Mouse (Mus musculus) CH12.LX (cell line): ENCODE measurements around the gene Rps16. TPM values are rescaled to one million over a fixed set of nuclear protein-coding genes. Genes with fewer than 3 reads are reported as not detected.
A peak's percentile ranks its signal among the peaks of the same experiment; 100 is the strongest.

Experiments used
- DNase-seq: peaks from one replicate; pipeline ENCODE4 v3.0.0-alpha.2; 2013; ENCODE audit errors: extremely low read depth
- H3K27ac ChIP-seq: 2 replicates; pipeline ENCODE4 v1.5.1; 2012; ENCODE audit warnings: low read depth, mild to moderate bottlenecking, control low read depth, moderate library complexity; ENCODE audit not compliant: insufficient read depth
- H3K27me3 ChIP-seq: replicated peaks from 2 replicates; pipeline ENCODE3; 2012; ENCODE audit warnings: inconsistent platforms
- H3K36me3 ChIP-seq, 2 experiments: replicated peaks in 1 of 2; 2 replicates each; pipeline versions ENCODE3 to v1.6.1; 2012; ENCODE audit warnings: inconsistent platforms in 1 of 2, low read length in 1 of 2, mild to moderate bottlenecking in 1 of 2, mixed read lengths in 1 of 2, moderate library complexity in 1 of 2; ENCODE audit not compliant: control insufficient read depth in 1 of 2, insufficient read depth in 1 of 2
- H3K4me1 ChIP-seq, 2 experiments: 2 replicates each; pipeline ENCODE4 v1.6.1; 2012; ENCODE audit warnings: inconsistent platforms in 1 of 2, moderate library complexity in 1 of 2; ENCODE audit not compliant: insufficient read depth in 2 of 2, control insufficient read depth in 1 of 2
- H3K4me2 ChIP-seq: 2 replicates; pipeline ENCODE4 v1.6.1; 2012; ENCODE audit warnings: low read depth, mild to moderate bottlenecking, control low read depth; ENCODE audit not compliant: poor library complexity, insufficient read depth, severe bottlenecking
- H3K4me3 ChIP-seq, 3 experiments: fragments of 150-350 bp in 1 of 3; sonication (generic) in 1 of 3; replicated peaks in 1 of 3; 2 replicates each; pipeline versions ENCODE3 to v1.5.1; 2011 to 2012; ENCODE audit warnings: low read depth in 2 of 3, low read length in 2 of 3, mild to moderate bottlenecking in 2 of 3, moderate library complexity in 2 of 3, control low read depth in 1 of 3, improper control_type of control experiment in 1 of 3, inconsistent platforms in 1 of 3, mixed read lengths in 1 of 3; ENCODE audit not compliant: poor library complexity in 1 of 3
- H3K79me2 ChIP-seq: replicated peaks from 2 replicates; pipeline ENCODE4 v1.6.1; 2012; ENCODE audit warnings: mild to moderate bottlenecking, moderate library complexity; ENCODE audit not compliant: control insufficient read depth, poor library complexity, insufficient read depth, severe bottlenecking; ENCODE audit errors: extremely low read depth
- H3K9ac ChIP-seq: 2 replicates; pipeline ENCODE4 v1.6.1; 2012; ENCODE audit warnings: low read depth, mild to moderate bottlenecking, control low read depth, moderate library complexity; ENCODE audit not compliant: insufficient read depth
- H3K9me3 ChIP-seq: replicated peaks from 2 replicates; pipeline ENCODE3; 2012; ENCODE audit warnings: low read length, inconsistent platforms, mixed read lengths
- CHD1 ChIP-seq: IDR thresholded peaks from 2 replicates; pipeline ENCODE4 v1.6.1; 2012; ENCODE audit warnings: low read depth, low read length, improper control_type of control experiment, inconsistent platforms
- CHD2 ChIP-seq: IDR thresholded peaks from 2 replicates; pipeline ENCODE4 v1.6.1; 2011; ENCODE audit warnings: low read length, improper control_type of control experiment
- E2F4 ChIP-seq: IDR thresholded peaks from 2 replicates; pipeline ENCODE4 v1.6.1; 2011; ENCODE audit warnings: low read depth, low read length, improper control_type of control experiment; ENCODE audit not compliant: insufficient replicate concordance
- ETS1 ChIP-seq: conservative IDR thresholded peaks from 2 replicates; pipeline ENCODE4 v1.6.1; 2012; ENCODE audit warnings: low read depth, mild to moderate bottlenecking, inconsistent platforms, low read length, improper control_type of control experiment, moderate library complexity
- GABPA ChIP-seq: IDR thresholded peaks from 2 replicates; pipeline ENCODE4 v1.6.1; 2012; ENCODE audit warnings: low read depth, low read length, improper control_type of control experiment, inconsistent platforms; ENCODE audit not compliant: insufficient replicate concordance
- KAT2A ChIP-seq: IDR thresholded peaks from 2 replicates; pipeline ENCODE4 v1.6.1; 2012; ENCODE audit warnings: low read length, improper control_type of control experiment, inconsistent platforms; ENCODE audit not compliant: insufficient replicate concordance
- MAX ChIP-seq: IDR thresholded peaks from 2 replicates; pipeline ENCODE4 v1.6.1; 2011; ENCODE audit warnings: low read length, improper control_type of control experiment
- MAZ ChIP-seq: IDR thresholded peaks from 2 replicates; pipeline ENCODE4 v1.6.1; 2012; ENCODE audit warnings: low read depth, mild to moderate bottlenecking, inconsistent platforms, low read length, improper control_type of control experiment, moderate library complexity
- MXI1 ChIP-seq: IDR thresholded peaks from 2 replicates; pipeline ENCODE4 v1.6.1; 2011; ENCODE audit warnings: mild to moderate bottlenecking, low read depth, low read length, improper control_type of control experiment
- MYC ChIP-seq: IDR thresholded peaks from 2 replicates; pipeline ENCODE4 v1.6.1; 2011; ENCODE audit warnings: low read depth, mild to moderate bottlenecking, improper control_type of control experiment, low read length
- POLR2A ChIP-seq: IDR thresholded peaks from 2 replicates; pipeline ENCODE4 v1.6.1; 2011; ENCODE audit warnings: low read depth, mild to moderate bottlenecking, improper control_type of control experiment, low read length
- RAD21 ChIP-seq: IDR thresholded peaks from 2 replicates; pipeline ENCODE4 v1.6.1; 2011; ENCODE audit warnings: low read depth, mild to moderate bottlenecking, low read length, improper control_type of control experiment, moderate library complexity
- UBTF ChIP-seq: IDR thresholded peaks from 2 replicates; pipeline ENCODE4 v1.6.1; 2012; ENCODE audit warnings: low read depth, mild to moderate bottlenecking, inconsistent platforms, low read length, improper control_type of control experiment, moderate library complexity
- USF1 ChIP-seq: IDR thresholded peaks from 2 replicates; pipeline ENCODE4 v1.6.1; 2014; ENCODE audit warnings: low read depth, mild to moderate bottlenecking, inconsistent platforms, low read length, improper control_type of control experiment
- USF2 ChIP-seq: conservative IDR thresholded peaks from 2 replicates; pipeline ENCODE4 v1.6.1; 2011; ENCODE audit warnings: low read depth, low read length, improper control_type of control experiment
- ZNF384 ChIP-seq: IDR thresholded peaks from 2 replicates; pipeline ENCODE4 v1.6.1; 2012; ENCODE audit warnings: low read depth, low read length, improper control_type of control experiment, inconsistent platforms
- dilution Hi-C: fragments of 300-500 bp; cut with MboI; formaldehyde crosslinking; loops from 2 replicates; pipeline ENCODE4 v1.14.3; 2020; ENCODE audit warnings: low sequenced_read_pairs; ENCODE audit not compliant: extremely low pct_unique_long_range_greater_than_20kb, extremely low pct_ligation_motif_present
- in situ Hi-C: fragments of 300-500 bp; cut with MboI; formaldehyde crosslinking; loops from 3 replicates; pipeline ENCODE4 v1.14.3; 2019; ENCODE audit warnings: low sequenced_read_pairs, low pct_ligation_motif_present, low pct_unique_long_range_greater_than_20kb, mixed read lengths
- polyA plus RNA-seq: library from polyadenylated mRNA; unstranded; fragments of >175 nt; gene quantifications from 2 replicates; pipeline ENCODE4 v1.2.1, GENCODE M21; 2012; ENCODE audit warnings: low read depth; ENCODE audit not compliant: insufficient read length
- total RNA-seq, 2 experiments: library from RNA; depleted of rRNA; stranded (reverse); fragments of 300-350 nt in 1 of 2; fragments of >200 nt in 1 of 2; gene quantifications; 2 replicates each; pipeline ENCODE4 v1.2.3; 2012 to 2014

The Rps16 gene
- total and polyA plus RNA-seq, 3 experiments, result 66.7 to 2,040 (median 1,254) TPM

DNA sequence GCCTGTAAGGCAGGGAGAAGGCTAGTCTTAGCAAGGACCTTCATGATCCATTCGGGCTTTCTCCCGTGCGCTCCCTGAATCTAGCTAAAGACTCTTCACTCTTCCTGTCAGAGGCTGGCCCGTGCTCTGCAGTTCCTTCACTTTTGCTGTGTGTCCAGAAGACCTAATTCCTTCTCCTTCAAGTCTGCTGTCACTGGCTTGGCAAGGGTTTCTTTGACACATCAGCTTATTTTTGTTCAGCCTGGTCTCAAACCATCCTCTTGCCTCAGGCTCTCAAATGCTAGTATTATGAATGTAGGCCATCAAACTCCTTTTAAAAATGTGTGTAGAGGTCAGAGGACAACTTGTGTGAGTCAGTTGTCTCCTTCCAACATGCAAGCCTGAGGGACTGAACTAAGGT, 33.2 kb downstream of the Rps16 start:
- H3K4me3 ChIP-seq, result no peak overlapping the region
- no peak overlapping the region for H3K4me2 ChIP-seq
- H3K9ac ChIP-seq, result no peak overlapping the region
- H3K27me3 ChIP-seq, result no peaks in the 10 kb centered on the region
- peaks cover 4% of the 10 kb centered on the region for H3K79me2 ChIP-seq
- H3K27ac ChIP-seq, result peak overlapping the region; percentile 97; the same call in 1 of the 2 replicates
- no peaks in the 10 kb centered on the region for H3K9me3 ChIP-seq
- in situ Hi-C loops, result no loop called here
- TF ChIP-seq E2F4, result no peak
- no peak for TF ChIP-seq ETS1
- TF ChIP-seq USF1, result no peak
- TF ChIP-seq MAX, result no peak
- no peak for TF ChIP-seq UBTF
- TF ChIP-seq MYC, result no peak
- no peak for TF ChIP-seq ZNF384
- no peak for TF ChIP-seq POLR2A
- peaks cover 35 to 70% of the 10 kb centered on the region in 2 experiments for H3K4me1 ChIP-seq
- no peak for DNase-seq
- peaks cover 10 to 27% of the 10 kb centered on the region in 2 experiments for H3K36me3 ChIP-seq
- dilution Hi-C loops, result no loop called here

DNA sequence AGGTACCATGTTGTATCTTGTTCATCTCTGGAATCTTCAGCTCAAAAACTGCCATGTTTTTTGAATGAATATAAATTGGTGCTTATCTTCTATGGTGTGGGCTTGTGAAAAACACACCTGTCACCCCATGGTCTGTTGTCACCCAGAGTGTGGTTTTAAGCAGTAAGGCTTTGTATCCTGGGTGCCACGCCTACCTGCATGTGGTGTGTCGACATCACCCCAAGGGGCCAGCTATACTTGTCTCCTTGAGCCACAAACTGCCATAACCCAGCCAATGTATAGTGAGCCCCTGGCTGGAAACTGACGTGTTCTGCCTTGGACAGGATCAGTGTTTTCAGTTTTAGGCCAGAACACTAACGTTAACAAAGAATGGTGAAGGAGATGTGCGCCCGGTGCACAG, 33.7 kb downstream of the Rps16 start:
- Histone ChIP-seq H3K4me3 (no peak overlapping the region), H3K9me3 (no peaks in the 10 kb centered on the region), H3K9ac (no peak overlapping the region)
- DNase-seq, result no peak
- dilution Hi-C loops, result no loop called here
- TF ChIP-seq MAZ (no peak), USF1 (no peak), RAD21 (no peak), MXI1 (0 out of 2 replicates have a peak, but pooled peaks have one; percentile 27), MAX (0 out of 2 replicates have a peak, but pooled peaks have one; percentile 26)
- TF ChIP-seq, all 38 proteins: peak for 2
- in situ Hi-C loops, result no loop called here
- no peaks in the 10 kb centered on the region for H3K27me3 ChIP-seq
- H3K27ac ChIP-seq, result no peak overlapping the region
- peaks cover 13 to 32% of the 10 kb centered on the region in 2 experiments for H3K36me3 ChIP-seq
- H3K4me2 ChIP-seq, result no peak overlapping the region
- no peaks in the 10 kb centered on the region for H3K79me2 ChIP-seq
- H3K4me1 ChIP-seq, result peaks cover 35 to 70% of the 10 kb centered on the region in 2 experiments

DNA sequence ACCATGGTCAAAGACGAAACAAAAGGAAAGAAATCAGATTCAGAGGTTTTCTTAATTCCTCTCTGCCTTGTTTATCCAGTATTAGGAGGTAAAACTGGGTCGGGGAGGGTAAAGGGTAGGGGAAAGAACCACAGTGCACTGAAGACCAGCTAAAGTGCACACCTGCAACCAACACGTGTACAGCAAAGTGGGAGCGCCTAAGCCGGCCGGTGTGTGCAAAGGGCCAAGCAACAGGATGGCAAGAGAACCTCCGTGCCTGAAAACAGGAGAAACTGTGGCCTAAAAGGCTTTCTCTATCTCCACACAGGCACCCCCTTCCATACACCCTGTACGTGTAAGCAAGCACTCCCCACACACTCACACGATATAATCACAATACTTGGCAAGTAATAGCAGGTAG, 34.7 kb downstream of the Rps16 start:
- in situ Hi-C loops, result no loop called here
- no peak overlapping the region for H3K4me2 ChIP-seq
- dilution Hi-C loops, result no loop called here
- TF ChIP-seq ETS1, result no peak
- no peak for TF ChIP-seq CHD1
- TF ChIP-seq USF2, result no peak
- TF ChIP-seq GABPA, result no peak
- no peak for TF ChIP-seq MAX
- TF ChIP-seq ZNF384, result no peak
- no peak for TF ChIP-seq KAT2A
- TF ChIP-seq CHD2, result no peak
- TF ChIP-seq POLR2A, result no peak
- H3K9me3 ChIP-seq, result no peaks in the 10 kb centered on the region
- no peak overlapping the region for H3K9ac ChIP-seq
- no peak for DNase-seq
- no peaks in the 10 kb centered on the region for H3K27me3 ChIP-seq
- no peak overlapping the region for H3K27ac ChIP-seq
- peaks cover 35 to 62% of the 10 kb centered on the region in 2 experiments for H3K4me1 ChIP-seq
- H3K36me3 ChIP-seq, result peaks cover 23 to 41% of the 10 kb centered on the region in 2 experiments
- no peaks in the 10 kb centered on the region for H3K79me2 ChIP-seq
- H3K4me3 ChIP-seq, result no peak overlapping the region
